Mouse (Mus musculus): ENCODE measurements at regions not wholly inside any gene's neighbourhood (a gene's known extent, or its start where the extent isn't known, plus 50 kb on each side); places are given as distances from the start of the nearest gene placed in this dataset.
A peak's percentile ranks its signal among the peaks of the same experiment; 100 is the strongest.
"Not testable (repeated sequence)": the region's sequence is repeated elsewhere in the genome, so short reads cannot be mapped to it uniquely, and the experiment has no call there.

DNA sequence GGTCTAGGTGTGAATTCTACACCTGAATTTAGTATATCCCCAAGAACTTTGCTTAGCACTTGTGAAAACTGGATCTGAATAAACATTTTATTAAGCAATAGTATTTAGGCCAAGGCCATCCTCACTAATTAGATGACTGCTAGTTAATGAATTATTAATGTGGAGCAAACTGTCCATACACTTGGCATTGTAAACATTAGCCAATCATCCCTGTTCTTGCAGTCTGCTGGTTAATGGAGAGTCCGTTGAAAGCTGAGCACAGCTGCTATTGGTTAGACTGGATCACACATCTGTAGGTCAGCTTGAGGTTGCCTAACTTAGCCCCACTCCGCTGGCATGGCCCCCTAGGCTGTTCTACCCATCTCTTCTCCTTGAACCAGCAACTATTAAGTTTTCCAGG, 826.2 kb upstream of the 4930452B06Rik start:
- peak; percentile 2 for DNase-seq (ENCODE audit: inconsistent ontology term)

DNA sequence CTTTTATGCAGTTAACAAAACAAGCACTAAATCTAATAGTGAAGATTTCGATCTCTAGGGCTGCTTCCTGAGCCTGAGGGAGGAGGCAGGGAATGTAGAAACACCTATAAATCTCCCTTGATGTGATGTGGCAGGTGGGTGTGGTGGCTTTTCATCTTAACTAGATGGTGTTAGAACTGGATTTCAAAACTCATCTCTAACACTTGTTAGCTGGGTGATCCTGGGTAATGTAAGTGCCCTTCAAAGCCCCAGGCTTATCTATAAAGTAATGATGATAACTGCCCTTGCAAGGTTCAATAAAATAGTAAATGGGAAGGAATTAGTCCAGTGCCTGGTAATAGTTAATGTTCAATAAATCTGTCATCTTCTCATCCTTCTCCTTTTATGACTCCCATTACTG, 822.5 kb upstream of the 4930452B06Rik start:
- DNase-seq (ENCODE audit: inconsistent ontology term), result no peak

- DNase-seq (ENCODE audit: inconsistent ontology term), result no peak
Observed at GRCm38 (mm10) chr14:9478981-9479380, 812.9 kb upstream of the 4930452B06Rik start.

DNA sequence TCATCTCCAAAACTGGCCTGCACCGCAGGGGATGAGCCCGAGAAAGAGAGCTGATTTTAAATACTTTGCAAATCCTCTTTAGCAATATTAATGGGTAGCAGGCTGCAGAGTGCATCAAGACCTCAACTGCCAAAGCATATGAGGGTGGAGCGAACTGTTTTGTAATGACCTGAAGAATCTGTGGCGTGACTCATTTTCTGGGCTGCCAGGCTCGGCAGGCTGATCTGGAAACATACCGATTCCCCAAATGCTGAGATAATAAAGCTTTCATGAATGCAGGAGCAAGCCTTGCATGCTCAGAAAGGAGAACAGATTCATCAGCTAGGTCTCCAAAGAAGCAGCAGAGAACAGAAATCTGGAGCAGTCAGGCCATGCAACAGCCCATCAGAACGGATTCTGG, 809.1 kb upstream of the 4930452B06Rik start:
- peak; percentile 75 for DNase-seq (ENCODE audit: inconsistent ontology term)

DNA sequence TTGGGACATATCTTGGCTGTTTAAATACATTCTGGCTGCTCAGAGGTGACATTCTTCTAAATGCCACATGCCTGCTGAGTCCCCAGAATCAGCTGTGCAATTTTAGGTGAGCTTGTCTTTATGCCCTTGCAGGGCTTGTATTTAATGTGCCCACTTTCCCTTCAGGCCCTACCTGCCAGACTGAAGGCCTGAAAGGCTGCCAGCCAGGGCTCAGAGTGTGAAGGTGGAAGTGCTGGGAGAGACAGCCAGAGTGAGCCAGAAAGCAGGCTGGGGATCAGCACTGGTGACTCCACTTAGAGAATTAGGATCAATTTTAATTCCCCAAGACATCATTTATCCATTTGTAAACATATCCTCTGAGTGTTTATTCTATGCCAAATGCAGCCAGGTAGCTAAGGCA, 803.6 kb upstream of the 4930452B06Rik start:
- DNase-seq (ENCODE audit: inconsistent ontology term), result no peak

GRCm38 (mm10) chr14:9468654-9469053, 802.6 kb upstream of the 4930452B06Rik start:
- no peak for DNase-seq (ENCODE audit: inconsistent ontology term)

GRCm38 (mm10) chr14:9467690-9468458, 801.8 kb upstream of the 4930452B06Rik start:
- DNase-seq (ENCODE audit: inconsistent ontology term), result no peak

GRCm38 (mm10) chr14:9460006-9460405, 794.0 kb upstream of the 4930452B06Rik start:
- no peak for DNase-seq (ENCODE audit: inconsistent ontology term)

GRCm38 (mm10) chr14:9458856-9459255, 792.8 kb upstream of the 4930452B06Rik start:
- peak; percentile 91 for DNase-seq (ENCODE audit: inconsistent ontology term)

DNA sequence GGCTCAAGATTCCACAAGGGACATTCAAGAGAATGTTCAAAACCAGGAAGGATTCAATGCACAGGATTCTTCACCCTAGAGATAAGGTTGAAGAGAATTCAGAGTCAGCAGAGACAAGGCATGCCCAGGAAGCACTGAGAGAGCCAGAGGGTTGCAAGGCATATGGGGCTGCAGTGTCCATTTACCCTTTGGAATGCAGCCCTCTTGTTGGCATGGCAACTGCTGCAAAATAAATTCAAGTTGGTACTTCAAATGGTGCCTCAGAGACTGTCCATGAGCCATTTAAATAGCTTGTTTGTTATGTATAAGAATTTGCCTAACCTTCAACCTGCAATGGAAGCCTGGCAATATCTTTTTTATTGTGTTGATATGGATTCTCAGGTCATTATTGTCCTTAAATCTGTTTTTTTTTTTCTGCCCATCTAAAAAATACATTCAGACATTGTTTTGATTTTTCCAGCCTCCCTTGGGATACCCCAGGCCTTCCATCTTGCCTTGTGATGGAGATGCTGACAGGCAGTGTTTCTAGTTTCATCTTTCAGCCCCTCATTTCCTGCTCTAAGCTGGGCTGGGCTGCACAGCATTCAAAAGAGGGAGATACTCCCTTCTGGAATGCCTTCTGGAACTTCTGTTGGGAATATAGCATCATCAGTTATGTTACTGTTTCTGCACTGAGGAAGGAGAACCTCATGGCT, 791.9 kb upstream of the 4930452B06Rik start:
- peak; percentile 53 for DNase-seq (ENCODE audit: inconsistent ontology term)

- DNase-seq (ENCODE audit: inconsistent ontology term), result no peak
Observed at GRCm38 (mm10) chr14:9455986-9456385, 789.9 kb upstream of the 4930452B06Rik start.

GRCm38 (mm10) chr14:9449942-9450341, 783.9 kb upstream of the 4930452B06Rik start:
- peak; percentile 88 for DNase-seq (ENCODE audit: inconsistent ontology term)

DNA sequence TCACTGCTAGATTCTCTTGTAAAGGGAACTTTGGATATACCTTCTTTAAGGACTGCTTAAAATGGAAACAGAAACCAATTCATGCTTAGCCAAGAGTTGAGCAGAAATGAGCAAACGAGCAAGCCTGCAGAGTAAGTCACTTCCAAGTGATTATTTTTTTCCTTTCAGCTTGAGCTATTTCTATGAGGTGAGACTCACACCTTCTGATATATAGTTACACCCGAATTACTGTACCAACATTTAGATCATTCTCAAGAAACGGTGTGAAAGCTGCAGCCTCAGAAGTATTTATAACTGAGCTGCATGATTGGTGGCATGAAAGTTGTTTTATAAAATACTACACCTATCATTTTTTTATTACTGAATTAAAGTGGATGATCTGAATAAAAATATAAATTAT, 771.9 kb upstream of the 4930452B06Rik start:
- DNase-seq (ENCODE audit: inconsistent ontology term), result no peak

DNA sequence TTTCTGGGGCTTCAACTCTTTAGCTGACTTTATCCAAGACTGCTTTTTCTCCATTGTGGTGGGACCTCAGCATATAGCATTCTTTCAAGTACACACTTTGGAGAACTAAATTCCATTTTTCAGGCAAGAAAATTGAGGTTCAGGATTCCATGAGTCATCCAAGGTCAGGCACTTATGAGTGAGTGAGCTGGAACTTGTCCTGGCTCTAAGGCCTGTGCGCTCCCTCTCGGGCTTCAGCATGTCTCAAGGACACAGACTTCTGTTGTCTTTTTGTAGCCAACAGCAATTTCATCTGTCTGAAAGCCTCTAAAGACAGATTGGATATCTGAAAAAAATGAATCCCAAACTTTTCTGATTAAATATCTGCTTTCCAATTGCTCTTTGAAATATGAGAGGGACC, 769.1 kb upstream of the 4930452B06Rik start:
- DNase-seq (ENCODE audit: inconsistent ontology term), result no peak

- DNase-seq (ENCODE audit: inconsistent ontology term), result peak; percentile 54
Observed at GRCm38 (mm10) chr14:9433081-9433590, 767.1 kb upstream of the 4930452B06Rik start.

DNA sequence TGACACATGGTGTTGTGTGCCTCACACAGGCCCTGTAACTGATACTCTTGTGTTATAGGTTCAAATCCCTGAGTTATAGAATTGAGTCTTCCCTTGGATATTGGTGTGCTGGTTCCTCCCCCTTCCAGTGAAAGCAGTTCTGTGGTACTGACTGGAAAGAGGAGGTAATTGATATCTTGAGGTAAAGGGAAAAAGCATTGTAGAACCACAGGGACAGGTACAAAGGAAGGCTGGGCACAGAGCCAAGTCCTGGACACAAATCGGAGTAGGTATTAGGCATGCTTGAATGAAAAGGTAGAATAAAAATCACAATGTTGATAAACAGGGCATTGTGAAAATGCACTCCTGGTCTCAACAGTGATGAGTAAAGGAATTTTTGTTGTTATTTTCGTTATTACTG, 765.8 kb upstream of the 4930452B06Rik start:
- no peak for DNase-seq (ENCODE audit: inconsistent ontology term)

DNA sequence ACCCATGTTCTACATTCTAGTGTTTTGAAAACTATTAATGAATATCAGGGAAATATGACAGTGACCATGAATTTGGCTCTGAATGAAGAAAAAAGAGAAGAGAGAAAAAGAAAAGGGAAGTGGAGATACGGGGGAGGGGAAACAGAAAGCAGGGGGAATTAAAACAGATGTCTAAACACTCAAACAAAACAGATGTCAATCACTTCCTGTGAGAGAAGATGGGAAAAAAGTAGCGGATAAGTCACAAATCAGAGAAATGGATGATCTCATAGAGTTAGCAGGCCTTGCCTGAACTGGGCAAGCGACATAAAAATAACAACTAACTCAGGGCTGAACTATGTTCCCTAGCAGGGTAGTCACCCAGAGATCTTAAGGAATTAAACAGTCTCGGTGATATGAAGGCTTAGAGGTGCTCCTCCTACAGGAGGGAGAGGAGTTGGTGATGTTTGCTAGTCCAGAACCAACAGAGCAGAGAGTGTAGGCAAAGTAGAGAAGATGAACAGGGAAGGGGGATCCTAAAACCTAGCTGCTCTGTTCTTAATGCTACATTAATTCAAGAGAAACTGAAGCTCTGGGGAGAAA, 745.9 kb upstream of the 4930452B06Rik start:
- DNase-seq (ENCODE audit: inconsistent ontology term), result no peak

GRCm38 (mm10) chr14:9403688-9404087, 737.6 kb upstream of the 4930452B06Rik start:
- no peak for DNase-seq (ENCODE audit: inconsistent ontology term)

DNA sequence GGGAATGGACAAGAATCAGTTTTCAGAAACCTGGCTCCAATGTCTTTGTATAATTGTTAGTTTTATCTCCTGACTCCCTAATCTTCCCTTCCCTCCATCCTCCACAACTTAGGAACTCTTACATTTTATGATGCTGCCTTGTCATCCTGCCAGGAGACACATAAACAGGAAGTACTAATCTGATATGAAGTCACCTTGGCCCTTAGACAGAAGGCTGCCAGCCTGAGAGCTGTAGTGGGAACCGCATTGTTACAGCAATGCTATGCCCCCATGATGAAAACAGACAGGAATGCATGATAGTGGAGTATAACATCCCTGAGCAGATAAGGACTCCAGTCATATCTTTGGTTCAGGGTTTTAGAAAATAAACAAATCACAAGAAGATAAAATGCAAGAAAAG, 734.8 kb upstream of the 4930452B06Rik start:
- DNase-seq (ENCODE audit: inconsistent ontology term), result no peak

DNA sequence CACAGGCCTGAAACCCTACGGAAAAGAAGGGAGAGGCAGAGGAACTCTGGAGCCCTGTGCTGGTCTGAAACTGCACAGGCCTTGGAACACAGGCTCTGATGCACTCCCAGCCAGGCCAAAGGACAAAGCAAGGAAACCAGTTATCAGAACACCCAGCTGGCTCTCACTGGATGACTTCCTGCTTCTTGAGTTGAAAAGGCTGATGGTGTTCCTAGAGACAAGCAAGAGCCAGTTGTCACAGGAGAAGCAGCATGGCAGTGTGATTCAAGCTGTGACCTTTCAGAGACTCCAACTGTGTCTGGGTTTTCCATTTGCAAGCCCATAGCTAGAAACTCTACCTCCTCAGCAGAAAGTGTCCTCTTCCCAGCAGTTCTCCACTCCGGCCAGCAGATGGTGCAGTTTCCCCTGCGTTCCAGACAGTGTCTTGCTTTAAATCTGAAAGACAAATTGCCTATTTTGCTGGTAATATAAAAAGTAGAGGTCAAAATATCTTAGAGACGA, 727.3 kb upstream of the 4930452B06Rik start:
- peak; percentile 68 for DNase-seq (ENCODE audit: inconsistent ontology term)

GRCm38 (mm10) chr14:9389878-9390536, 724.0 kb upstream of the 4930452B06Rik start:
- not testable (repeated sequence) for DNase-seq (ENCODE audit: inconsistent ontology term)

- no peak for DNase-seq (ENCODE audit: inconsistent ontology term)
Observed at GRCm38 (mm10) chr14:9389180-9389579, 723.1 kb upstream of the 4930452B06Rik start.
